Mouse (Mus musculus) stomach, embryonic 14.5 days (tissue): ENCODE measurements around the gene Rbm41. TPM values are rescaled to one million over a fixed set of nuclear protein-coding genes. Genes with fewer than 3 reads are reported as not detected.
A peak's percentile ranks its signal among the peaks of the same experiment; 100 is the strongest.

ENCODE experiments used
- ATAC-seq: fragments of 200-750 bp; cut with Nextera tagmentation; 2 replicates; pipeline ENCODE4 v1.8.0; 2017; ENCODE audit warnings: low read depth, moderate TSS enrichment; ENCODE audit not compliant: insufficient number of reproducible peaks, insufficient read depth, low FRiP score
- H3K27ac ChIP-seq: fragments of 300-500 bp; sonication (generic); 2 replicates; pipeline ENCODE4 v1.5.1; 2014; ENCODE audit warnings: mild to moderate bottlenecking, low read length, moderate library complexity, mixed read lengths
- H3K27me3 ChIP-seq: fragments of 300-500 bp; sonication (generic); 2 replicates; pipeline ENCODE4 v1.6.1; 2014; ENCODE audit warnings: low read length, control low read depth, mixed read lengths; ENCODE audit not compliant: control insufficient read depth, insufficient read depth
- H3K36me3 ChIP-seq: fragments of 300-500 bp; sonication (generic); 2 replicates; pipeline ENCODE4 v1.6.1; 2014; ENCODE audit warnings: mild to moderate bottlenecking, control low read depth, low read length, moderate library complexity, mixed read lengths; ENCODE audit not compliant: control insufficient read depth, insufficient read depth
- H3K4me1 ChIP-seq: fragments of 300-500 bp; sonication (generic); 2 replicates; pipeline ENCODE4 v1.6.1; 2014; ENCODE audit warnings: low read length, control low read depth, mixed read lengths; ENCODE audit not compliant: control insufficient read depth, insufficient read depth
- H3K4me2 ChIP-seq: fragments of 300-500 bp; sonication (generic); replicated peaks from 2 replicates; pipeline ENCODE4 v1.6.1; 2014; ENCODE audit warnings: low read depth, low read length, control low read depth
- H3K4me3 ChIP-seq: fragments of 300-500 bp; sonication (generic); 2 replicates; pipeline ENCODE4 v1.5.1; 2014; ENCODE audit warnings: low read depth, low read length, control low read depth
- H3K9ac ChIP-seq: fragments of 300-500 bp; sonication (generic); replicated peaks from 2 replicates; pipeline ENCODE4 v1.6.1; 2014; ENCODE audit warnings: low read depth, mild to moderate bottlenecking, control low read depth, low read length, moderate library complexity, mixed read lengths
- H3K9me3 ChIP-seq: fragments of 300-500 bp; sonication (generic); 2 replicates; pipeline ENCODE4 v1.6.1; 2016; ENCODE audit warnings: low read depth, low read length, control low read depth; ENCODE audit not compliant: control insufficient read depth
- WGBS: fragments of 180-500 bp; shearing (Covaris S2); extraction: QIAGEN DNeasy Blood & Tissue Kit; methylation state at CpG from one replicate; pipeline ENCODE4 v1.1.7; 2014; 5-methylcytosine and 5-hydroxymethylcytosine counted together
- polyA plus RNA-seq: library from polyadenylated mRNA; unstranded; fragments of >200 nt; fragmentation: Nextera tagmentation; extraction: Ambion mirVana; gene quantifications from 2 replicates; pipeline ENCODE4 v1.2.1, GENCODE M21; 2014

Rbm41 gene
- polyA plus RNA-seq, 1 experiment from 2014 or later = 7.8 TPM

GRCm38 (mm10) chrX:139877936-139878335, 120.5 kb downstream of the Rbm41 start:
- no peak overlapping the region for H3K4me2 ChIP-seq
- no peaks in the 10 kb centered on the region for H3K27me3 ChIP-seq
- ATAC-seq = no peak
- no peaks in the 10 kb centered on the region for H3K9me3 ChIP-seq
- H3K4me1 ChIP-seq = no peaks in the 10 kb centered on the region
- no peak overlapping the region for H3K9ac ChIP-seq
- no peak overlapping the region for H3K27ac ChIP-seq
- no peaks in the 10 kb centered on the region for H3K36me3 ChIP-seq
- H3K4me3 ChIP-seq = no peak overlapping the region
- WGBS = 45% methylated on average over 3 of the region's 3 CpGs

GRCm38 (mm10) chrX:139877105-139877504, 121.3 kb downstream of the Rbm41 start:
- H3K9me3 ChIP-seq = no peaks in the 10 kb centered on the region

GRCm38 (mm10) chrX:139870938-139871791, 127.2 kb downstream of the Rbm41 start, which contains the start of gene Morc4:
Gene Morc4 (minus strand): TSS chrX:139871677.
- no peaks in the 10 kb centered on the region for H3K36me3 ChIP-seq
- peak; percentile 92 for ATAC-seq
- peak within 1 kb of the TSS; percentile 42 for H3K9ac ChIP-seq
- H3K27me3 ChIP-seq = no peaks in the 10 kb centered on the region
- H3K4me3 ChIP-seq = peak within 1 kb of the TSS; percentile 52
- peak within 1 kb of the TSS; percentile 57 for H3K4me2 ChIP-seq
- no peaks in the 10 kb centered on the region for H3K4me1 ChIP-seq
- H3K9me3 ChIP-seq = no peaks in the 10 kb centered on the region
- no peak within 1 kb of the TSS for H3K27ac ChIP-seq
- 19% methylated on average over 82 of the region's 87 CpGs for WGBS

More at GRCm38 (mm10) chrX:139877105-139877504, 121.3 kb downstream of the Rbm41 start:
- H3K4me1 ChIP-seq = no peaks in the 10 kb centered on the region
- no peak overlapping the region for H3K9ac ChIP-seq
- ATAC-seq = no peak
- H3K27me3 ChIP-seq = no peaks in the 10 kb centered on the region
- no peaks in the 10 kb centered on the region for H3K36me3 ChIP-seq
- no peak overlapping the region for H3K27ac ChIP-seq
- no peak overlapping the region for H3K4me2 ChIP-seq
- 72% methylated on average over 7 of the region's 7 CpGs for WGBS
- no peak overlapping the region for H3K4me3 ChIP-seq

GRCm38 (mm10) chrX:139870300-139870711, 128.1 kb downstream of the Rbm41 start:
- Histone ChIP-seq H3K4me1 (no peaks in the 10 kb centered on the region), H3K27me3 (no peaks in the 10 kb centered on the region), H3K9ac (no peak overlapping the region), H3K27ac (no peak overlapping the region), H3K4me3 (peak overlapping the region; percentile 52), H3K9me3 (no peaks in the 10 kb centered on the region), H3K4me2 (peak overlapping the region; percentile 57), H3K36me3 (no peaks in the 10 kb centered on the region)
- peak; percentile 44; the same call in 1 of the 2 replicates for ATAC-seq
- 19% methylated on average over 15 of the region's 15 CpGs for WGBS

GRCm38 (mm10) chrX:139859402-139859801, 139.0 kb downstream of the Rbm41 start:
- H3K4me1 ChIP-seq = no peaks in the 10 kb centered on the region
- no peak overlapping the region for H3K27ac ChIP-seq
- no peak overlapping the region for H3K9ac ChIP-seq
- WGBS = 56% methylated on average over 5 of the region's 5 CpGs
- no peaks in the 10 kb centered on the region for H3K9me3 ChIP-seq
- H3K27me3 ChIP-seq = no peaks in the 10 kb centered on the region
- H3K36me3 ChIP-seq = no peaks in the 10 kb centered on the region
- no peak overlapping the region for H3K4me3 ChIP-seq
- H3K4me2 ChIP-seq = no peak overlapping the region
- no peak for ATAC-seq

GRCm38 (mm10) chrX:139854795-139855194, 143.6 kb downstream of the Rbm41 start:
- Histone ChIP-seq H3K36me3 (no peaks in the 10 kb centered on the region), H3K9ac (no peak overlapping the region), H3K9me3 (no peaks in the 10 kb centered on the region), H3K4me3 (no peak overlapping the region), H3K4me1 (no peaks in the 10 kb centered on the region), H3K27me3 (no peaks in the 10 kb centered on the region), H3K27ac (no peak overlapping the region), H3K4me2 (no peak overlapping the region)
- WGBS = 87% methylated on average over 4 of the region's 4 CpGs
- no peak for ATAC-seq

- ATAC-seq = no peak
- 69% methylated on average over 6 of the region's 6 CpGs for WGBS
- no peaks in the 10 kb centered on the region for H3K4me1 ChIP-seq
- H3K27me3 ChIP-seq = no peaks in the 10 kb centered on the region
- H3K27ac ChIP-seq = no peak overlapping the region
- H3K4me2 ChIP-seq = no peak overlapping the region
- H3K9ac ChIP-seq = no peak overlapping the region
- no peaks in the 10 kb centered on the region; the same call in 1 of the 2 replicates for H3K36me3 ChIP-seq
- H3K4me3 ChIP-seq = no peak overlapping the region
- H3K9me3 ChIP-seq = no peaks in the 10 kb centered on the region
Measured at GRCm38 (mm10) chrX:139841091-139841490, 157.3 kb downstream of the Rbm41 start.
